Mouse (Mus musculus) kidney, adult 2 months (tissue): Measurements from ENCODE around the gene Dsn1.

Experiments used
- CTCF ChIP-seq: fragments of 200-500 bp; conservative IDR thresholded peaks from 2 replicates; pipeline ENCODE4 v1.5.1; 2011; ENCODE audit warnings: low read depth, mild to moderate bottlenecking, control low read depth, low read length, moderate library complexity, mixed read lengths; ENCODE audit not compliant: insufficient read depth, insufficient read length
- POLR2A ChIP-seq: fragments of 200-500 bp; IDR thresholded peaks from one replicate; pipeline ENCODE4 v1.6.1; 2011; ENCODE audit warnings: low read depth, low read length, control low read depth

DNA sequence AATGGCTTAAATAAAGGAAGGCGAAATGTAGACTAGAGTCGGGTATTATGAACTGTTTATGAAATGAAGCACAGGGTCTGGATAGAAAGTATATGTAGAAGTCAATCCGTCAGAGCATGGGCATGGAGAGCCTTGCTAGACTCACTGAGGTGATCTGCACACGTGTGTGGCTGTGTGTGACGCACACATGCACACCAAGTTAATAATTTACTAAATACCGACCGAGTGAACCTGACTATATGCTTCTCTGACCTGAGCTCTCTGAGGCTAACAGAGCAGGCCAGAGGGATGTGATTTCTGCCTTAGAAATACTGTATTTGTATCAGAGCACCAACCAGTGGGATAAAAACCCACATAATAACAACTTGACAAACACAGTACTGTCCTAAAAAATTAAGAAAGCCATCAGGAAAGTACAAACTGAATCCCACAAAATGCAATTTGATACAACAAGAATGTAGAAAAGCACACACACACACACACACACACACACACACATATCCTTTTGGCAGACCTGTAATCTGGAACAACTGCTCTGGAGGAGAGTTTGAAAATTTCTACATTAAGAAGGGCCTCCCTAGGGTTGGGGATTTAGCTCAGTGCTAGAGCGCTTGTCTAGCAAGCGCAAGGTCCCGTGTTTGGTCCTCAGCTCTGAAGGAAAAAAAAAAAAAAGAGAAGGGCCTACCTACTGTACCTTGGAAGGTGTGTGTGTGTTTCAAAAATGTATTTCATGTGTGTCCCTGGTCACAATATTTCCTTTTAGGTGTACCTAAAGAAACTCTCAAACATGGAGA is 55.5 kb downstream of the Dsn1 start:
- no peak for TF ChIP-seq CTCF
- no peak for TF ChIP-seq POLR2A
